Mouse (Mus musculus): Measurements from ENCODE around the gene Fbp1.
"Not testable (repeated sequence)": the region's sequence is repeated elsewhere in the genome, so short reads cannot be mapped to it uniquely, and the experiment has no call there.

The Fbp1 gene

DNA sequence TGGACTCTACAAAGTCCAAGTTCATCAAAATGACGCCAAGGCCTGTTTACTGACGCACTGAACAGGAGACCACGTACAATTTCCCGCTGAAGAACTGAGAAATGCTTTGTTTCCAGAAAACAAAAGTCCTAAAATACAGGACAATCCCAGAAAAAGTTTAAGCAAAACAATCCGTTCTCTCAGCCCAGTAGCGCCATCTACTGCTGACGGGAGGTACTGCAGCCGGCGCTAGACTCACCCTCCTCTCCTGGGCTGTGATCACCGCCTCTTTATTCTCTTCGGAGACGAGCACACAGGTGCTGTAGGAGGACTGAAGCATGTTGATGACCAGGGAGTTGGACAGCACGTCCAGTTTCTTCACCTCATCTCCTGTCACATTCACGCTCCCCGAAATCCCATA is 33.4 kb downstream of the Fbp1 start:
- DNase-seq (ENCODE audit: extremely low spot score): peak; percentile 74

DNA sequence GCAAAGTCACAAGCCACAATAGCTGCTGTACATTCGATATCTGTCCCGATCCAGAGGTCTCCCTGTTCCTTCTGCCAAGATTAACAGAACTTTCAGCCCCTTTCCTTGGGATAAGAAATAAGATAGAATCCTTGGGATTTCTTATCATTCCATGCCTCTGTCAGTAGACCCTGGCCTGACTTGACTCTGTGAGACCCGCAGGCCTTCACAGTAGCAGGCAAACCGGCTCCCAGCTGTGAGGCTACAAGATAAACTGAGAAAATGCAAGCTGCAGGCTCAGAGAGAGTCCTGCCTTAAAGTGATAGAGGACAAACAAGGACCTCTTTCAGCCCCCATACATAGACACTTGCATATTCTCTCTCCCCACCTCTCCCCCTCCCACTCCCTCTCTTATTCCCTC is 54.7 kb downstream of the Fbp1 start:
- no peak for DNase-seq (ENCODE audit: extremely low spot score)

DNA sequence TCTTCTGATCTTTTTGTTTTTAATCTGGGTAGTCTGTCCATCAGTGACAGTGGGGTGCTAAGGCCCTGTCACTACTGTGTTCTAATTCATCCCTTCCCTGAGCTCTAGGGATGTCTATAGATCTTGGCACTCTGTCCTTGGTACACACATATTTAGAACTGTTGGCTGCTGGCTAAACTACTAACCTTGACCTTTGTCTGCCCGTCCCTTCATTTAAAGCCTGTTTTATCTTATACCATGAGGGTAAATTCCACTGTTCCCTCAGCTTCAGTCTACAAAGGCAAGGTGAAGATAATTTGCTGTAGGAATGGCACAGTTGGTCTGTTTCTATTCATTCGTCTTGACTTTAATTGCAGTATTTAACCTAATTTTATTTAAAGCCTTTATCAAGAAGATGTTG is 55.8 kb downstream of the Fbp1 start:
- DNase-seq (ENCODE audit: extremely low spot score): no peak

DNA sequence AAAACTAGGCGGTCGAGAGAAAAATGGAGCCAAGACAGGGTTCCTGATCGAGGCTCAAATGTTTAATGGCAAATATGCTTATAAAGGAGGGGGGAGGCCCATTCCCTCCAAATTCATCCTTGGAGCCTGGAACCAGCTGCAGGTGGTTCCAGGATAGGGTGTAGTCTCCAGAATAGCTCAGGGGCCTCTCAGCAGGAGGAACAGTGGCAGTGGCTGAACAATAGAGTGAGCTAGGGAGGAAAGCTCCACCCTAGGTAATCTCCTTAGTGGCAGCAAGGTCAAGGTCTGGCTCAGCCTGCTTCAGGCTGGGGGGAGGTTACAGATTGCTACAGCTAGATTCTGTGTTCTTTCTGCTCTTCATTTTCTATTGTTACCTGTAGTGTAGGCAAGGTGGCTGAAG is 72.4 kb downstream of the Fbp1 start:
- DNase-seq (ENCODE audit: extremely low spot score): not testable (repeated sequence)

Measured in embryo, embryonic 9.5 days (tissue).